Mouse (Mus musculus) lung, postnatal 36 days (tissue): ENCODE results near the gene Sf3b1.
"Not testable (repeated sequence)": the region's sequence is repeated elsewhere in the genome, so short reads cannot be mapped to it uniquely, and the experiment has no call there.

ENCODE experiments used
- DNase-seq: peaks from one replicate; pipeline ENCODE4 v3.0.0; 2022; ENCODE audit warnings: mixed read lengths

The Sf3b1 gene

DNA sequence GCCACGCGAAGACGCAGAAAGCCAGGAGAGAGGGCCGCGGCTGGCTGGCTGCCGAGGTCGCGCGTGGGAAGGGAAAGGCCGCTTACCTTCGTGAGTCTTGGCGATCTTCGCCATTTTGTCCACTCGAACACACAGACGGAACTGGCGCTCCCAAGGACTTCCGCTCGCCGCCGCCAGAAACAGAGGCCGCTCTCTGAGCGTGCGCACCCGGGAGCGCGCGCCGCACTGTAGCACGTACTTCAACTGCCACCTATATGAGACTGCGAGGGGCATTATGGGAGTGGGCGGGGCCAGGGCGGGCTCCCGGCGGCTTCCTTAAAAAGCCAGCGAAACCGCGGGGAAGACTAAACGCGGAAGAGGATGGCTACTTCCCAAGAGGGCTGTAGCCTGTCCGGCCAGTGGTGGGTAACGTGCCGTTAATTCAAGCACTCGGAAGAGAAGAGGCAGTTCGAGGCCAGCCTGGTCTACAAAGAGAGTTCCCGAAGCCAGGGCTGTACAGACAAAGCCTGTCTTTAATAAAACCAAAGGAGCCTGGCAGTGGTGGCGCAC lies at the start of gene Sf3b1:
TSS of gene Sf3b1 (minus strand) at position 229 of the 549 bp plus-strand sequence.
- DNase-seq, result peak; percentile 99

DNA sequence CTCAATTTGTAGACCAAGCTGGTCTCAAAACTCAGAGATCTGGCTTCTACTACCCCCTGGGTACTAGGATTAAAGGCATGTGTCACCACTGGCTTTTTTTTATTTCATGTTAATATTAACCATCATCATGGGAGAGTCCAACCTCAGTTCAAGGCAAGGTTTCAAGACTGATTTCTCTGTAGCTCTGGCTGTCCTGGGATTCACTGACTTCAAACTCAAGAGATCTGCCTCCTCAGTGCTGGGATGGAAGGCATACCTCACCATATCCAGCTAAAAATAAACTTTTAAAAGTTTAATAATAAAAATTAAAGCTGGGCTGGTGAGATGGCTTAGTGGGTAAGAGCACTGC lies 49.1 kb upstream of the Sf3b1 start:
- DNase-seq, result no peak

DNA sequence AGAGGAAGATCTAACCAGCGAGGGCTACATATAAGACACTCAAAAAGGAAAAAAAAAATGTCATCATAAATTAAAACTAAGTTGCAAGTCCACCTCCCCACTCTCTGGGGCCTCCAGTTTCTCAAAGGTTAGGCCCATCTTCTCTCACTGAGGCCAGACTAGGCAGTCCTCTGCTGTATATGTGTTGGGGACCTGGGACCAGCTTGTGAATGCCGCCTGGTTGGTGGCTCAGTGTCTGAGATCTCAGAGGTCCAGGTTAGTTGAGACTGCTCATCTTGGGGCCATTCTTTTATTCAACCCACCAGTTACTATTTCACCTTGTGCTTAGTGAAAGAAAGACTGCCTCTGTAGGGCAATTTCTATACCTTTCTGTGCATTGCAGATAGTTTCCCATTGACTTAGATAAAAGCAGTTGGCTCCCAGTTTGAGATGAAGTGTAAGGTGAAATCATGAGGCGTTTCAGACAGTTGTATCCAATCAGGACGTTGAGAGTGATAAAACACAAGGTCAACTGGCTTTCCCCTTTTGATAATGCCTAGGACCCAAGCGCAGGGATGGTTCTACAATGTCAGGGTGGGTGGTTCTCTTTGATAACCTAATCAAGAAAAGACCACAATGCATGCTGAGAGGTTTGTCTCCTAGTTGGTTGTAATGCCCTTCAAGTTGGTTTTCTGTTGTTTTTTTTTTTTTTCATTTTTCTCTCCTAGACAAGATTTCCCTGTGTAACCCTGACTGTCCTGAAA lies 48.5 kb upstream of the Sf3b1 start:
- DNase-seq, result no peak

DNA sequence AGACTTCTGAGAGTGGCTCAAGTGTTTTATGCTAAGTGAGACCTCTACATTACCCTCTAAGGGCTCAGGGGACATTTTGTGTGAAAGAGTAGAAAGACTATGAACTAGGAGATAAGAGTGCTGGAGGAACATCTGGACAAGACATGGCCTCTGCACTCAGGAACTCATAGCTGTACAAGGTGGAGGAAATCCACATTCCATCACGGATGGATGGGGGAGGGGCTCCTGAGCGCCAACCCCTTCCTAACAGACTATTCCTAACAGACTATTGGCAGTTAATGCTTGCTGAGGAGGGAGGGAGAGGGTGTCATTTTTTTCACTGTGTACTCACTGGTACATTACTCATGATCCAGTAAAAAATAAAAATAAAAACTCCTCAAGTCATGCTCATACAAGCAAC lies 47.5 kb upstream of the Sf3b1 start:
- DNase-seq, result no peak

DNA sequence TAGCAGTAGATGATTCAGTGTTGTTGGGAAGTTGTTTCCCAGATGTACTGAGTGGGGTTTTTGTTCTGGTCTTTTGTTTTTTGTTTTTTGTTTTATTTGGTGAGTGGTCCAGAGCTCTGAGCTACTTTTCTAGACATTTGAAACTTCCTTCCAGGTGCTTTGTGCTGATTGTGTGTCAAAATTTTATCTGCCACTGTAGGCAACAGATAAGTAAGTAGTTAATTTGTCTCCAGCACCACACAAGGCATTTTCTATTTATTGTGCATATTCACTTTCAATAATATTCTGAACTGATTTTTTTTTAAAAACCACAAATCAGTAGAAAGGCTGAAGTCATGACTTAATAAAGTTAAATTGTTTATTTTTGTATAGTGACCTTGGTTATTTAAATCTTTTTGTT lies 45.0 kb upstream of the Sf3b1 start:
- DNase-seq, result not testable (repeated sequence)

DNA sequence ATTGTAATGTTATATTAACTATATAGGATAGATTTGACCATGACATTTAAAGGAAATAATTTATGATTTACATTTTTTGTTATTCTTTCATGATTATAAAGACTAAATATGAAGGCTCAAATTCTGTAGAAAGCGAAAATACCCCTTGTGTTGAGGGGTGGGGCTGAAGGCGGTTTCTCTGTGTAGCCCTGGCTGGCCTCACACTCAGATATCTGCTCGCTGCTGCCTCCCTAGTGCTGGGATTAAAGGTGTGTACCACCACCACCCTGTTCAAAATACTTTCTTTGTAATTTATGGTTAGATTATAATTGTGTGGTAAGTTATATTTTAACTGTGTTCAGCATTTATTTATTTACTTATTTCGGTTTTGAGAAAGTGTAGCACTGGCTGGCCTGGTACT lies 34.5 kb upstream of the Sf3b1 start:
- DNase-seq, result no peak

DNA sequence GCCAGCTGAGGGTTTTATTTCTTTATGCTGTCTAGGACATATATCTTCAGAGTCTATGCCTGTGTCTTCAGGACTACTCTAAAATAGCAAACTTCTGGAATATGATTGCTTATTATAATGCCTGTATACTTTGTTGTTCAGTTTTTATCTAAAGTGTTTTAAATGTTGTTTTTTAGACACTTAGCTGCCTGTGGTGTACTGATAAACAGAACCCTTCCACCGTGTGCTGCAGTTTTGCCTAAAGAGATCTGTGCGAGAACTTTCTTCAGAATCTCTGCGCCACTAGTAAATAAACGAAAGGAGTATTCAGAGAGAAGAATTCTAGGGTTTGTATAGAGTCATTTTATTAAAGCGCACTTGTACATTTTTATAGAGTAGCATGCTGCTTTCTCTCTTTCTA lies 33.8 kb upstream of the Sf3b1 start:
- no peak for DNase-seq

DNA sequence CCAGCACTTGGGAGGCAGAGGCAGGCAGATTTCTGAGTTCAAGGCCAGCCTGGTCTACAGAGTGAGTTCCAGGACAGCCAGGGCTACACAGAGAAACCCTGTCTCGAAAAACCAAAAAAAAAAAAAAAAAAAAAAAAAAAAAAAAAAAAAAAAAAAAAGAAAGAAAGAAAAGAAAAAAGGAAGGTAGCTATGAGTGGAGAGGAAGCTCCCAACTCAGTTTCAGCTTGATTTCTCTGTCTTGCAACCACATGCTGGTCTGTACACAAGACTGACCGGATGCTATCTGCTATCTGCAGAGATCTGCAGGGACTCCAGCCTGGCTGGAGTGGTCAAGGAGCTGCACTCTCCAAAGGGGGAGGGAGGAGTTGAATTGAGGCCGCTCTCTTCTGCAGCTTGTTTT lies 31.1 kb upstream of the Sf3b1 start:
- DNase-seq, result not testable (repeated sequence)

DNA sequence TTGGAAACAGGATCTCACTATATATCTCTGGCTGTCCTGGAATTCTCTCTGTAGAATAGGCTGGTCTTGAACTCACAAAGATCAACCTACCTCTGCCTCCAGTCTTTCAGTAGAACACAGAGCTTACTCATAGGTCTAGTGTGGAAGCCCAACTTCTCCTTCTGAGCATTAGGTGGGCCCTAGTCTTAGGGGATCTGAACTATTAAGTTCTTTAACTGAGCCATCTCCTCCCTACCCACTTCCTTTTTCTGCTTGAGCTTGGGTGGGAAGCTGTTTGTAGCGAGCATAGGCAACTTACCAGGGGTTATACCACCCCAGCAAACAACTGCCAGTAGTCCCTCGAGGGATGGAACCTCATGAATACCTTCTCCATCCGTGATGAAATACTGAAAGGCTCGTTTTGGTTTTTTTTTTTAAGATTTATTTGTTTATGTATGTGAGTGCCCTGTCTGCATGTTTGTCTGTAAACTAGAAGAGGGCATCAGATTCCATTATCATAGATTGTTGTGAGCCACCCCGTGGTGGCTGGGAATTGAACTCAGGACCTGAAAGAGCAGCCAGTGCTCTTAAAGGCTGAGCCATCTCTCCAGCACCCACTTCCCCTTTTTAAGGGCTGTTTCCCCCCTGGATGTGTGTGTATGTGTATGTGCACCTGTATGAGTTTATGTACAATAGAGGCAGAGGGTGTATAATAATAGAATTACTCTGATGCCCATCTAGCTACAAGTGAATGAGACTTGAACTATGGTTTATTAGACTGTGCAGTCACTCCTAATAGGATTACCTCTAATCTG lies 28.2 kb upstream of the Sf3b1 start:
- DNase-seq, result peak; percentile 4

DNA sequence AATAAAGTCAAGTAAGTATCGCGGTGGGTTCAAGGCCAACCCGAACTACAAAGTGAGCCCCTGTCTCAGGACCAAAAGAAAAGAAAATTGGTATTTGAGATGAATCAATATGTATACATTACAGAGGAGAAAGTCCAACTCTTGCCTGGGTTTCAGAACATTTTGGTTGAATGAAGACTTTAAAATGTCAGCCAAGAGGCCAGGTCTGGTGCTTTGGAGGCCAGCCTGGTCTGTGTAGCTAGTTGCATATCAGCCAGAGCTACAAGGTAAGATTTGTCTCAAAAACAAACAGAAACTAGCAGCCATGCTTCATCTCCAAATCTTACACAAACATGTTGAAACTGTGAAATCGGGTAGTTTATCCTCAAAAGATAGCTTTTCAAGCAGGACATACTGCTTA lies 26.3 kb upstream of the Sf3b1 start:
- no peak for DNase-seq

DNA sequence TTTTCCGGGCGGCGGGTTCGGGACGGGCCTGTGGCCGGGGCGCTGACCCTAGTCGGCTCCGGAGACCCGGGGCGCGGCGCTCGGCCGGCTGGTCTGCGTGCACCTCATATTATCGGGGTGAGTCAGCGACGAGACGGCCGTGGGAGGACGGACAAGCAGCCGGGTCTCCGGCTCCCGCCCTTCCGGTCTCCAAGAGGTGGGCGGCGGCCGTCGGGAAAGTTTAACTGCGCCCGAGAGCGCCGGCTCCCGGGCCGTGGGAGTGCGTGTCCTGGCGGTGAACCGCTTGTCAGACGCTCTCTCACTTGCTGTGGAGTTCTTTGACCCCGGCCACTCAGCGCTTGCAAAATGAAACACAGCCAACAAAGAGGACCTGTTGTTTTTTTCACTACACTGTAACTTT lies 25.7 kb upstream of the Sf3b1 start:
- DNase-seq, result peak; percentile 89

DNA sequence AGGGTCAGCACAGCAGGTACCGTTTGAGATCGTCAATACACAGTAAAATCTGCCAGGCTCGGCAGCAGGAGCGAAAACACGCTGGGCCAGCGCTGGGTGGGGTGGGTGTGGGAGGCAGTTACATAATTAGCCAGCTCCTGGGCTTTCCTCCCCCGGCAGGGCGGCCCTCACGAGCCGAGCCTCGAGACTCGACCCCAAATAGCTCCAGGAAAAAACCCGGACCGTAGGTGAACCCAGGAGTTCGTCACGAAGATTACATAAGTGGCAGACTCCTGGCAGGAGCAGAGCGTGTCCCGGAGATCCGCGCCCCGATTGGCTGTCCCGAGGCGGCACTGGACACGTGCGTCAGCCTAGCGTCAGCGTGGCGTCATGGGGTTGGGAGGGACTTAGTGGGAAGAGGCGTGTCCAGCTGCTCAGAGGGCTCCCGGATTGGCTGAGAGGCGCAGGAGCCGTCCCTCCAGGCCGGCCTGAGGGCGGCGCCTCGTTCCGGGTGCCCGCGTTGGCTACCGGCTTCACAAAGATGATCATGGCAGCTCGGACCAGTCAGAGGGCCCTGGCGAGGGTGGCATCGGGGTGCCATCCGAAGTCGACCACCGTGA lies 25.2 kb upstream of the Sf3b1 start, which contains the start of gene Coq10b:
TSS of gene Coq10b (plus strand) at position 416 of the 599 bp plus-strand sequence.
- DNase-seq, result peak; percentile 99

DNA sequence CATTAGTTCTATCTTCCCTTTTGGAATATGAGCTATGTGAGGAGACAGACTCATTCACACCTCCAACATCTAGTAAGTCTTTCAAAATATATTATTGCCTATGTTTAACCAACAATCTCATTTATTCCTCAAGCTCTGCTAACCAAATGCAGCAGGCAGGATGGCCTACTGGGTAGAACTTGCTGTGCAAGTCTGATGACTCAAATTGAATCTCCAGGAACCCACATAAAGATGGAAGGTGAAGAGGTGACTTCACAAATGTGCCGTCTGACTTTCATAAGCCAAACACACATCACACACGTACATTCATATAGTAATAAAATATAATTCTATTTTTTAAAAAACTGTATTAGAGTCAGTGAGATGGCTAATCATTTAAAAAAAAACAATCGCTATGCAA lies 24.4 kb upstream of the Sf3b1 start:
- no peak for DNase-seq

DNA sequence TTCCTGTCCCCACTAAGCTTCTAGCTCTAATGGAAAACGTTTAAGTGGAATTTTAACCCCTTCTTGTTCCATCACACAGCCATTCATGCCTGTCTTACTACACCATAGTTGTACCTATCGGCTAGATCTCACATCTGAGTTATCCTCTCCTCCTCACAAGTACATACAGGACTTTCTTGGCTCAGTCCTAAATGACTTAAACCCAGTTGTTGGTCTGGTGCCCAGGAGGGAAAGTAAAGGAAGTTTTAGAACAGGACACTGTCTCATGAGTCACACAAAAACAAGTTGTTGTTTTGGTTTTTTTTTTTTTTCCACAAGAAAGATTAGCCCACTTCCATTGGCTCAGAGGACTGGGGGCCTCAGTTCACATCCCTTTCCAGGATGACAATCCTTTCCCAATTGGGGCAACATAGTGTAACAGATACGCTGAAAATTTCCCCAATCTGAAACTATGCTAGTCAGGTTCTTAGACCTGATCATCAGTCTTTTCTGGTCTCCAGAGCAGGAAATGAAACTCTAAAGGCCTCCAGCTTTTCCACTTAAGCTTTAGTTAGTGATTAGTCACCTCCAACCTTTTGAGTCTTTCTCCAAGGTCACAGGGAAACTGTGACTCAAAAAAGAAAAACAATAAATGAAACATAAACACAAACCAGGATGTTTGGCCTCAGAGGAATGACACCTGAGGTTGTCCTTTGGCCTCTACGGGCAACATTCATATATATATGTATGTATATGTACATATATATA lies 21.7 kb upstream of the Sf3b1 start:
- DNase-seq, result no peak

DNA sequence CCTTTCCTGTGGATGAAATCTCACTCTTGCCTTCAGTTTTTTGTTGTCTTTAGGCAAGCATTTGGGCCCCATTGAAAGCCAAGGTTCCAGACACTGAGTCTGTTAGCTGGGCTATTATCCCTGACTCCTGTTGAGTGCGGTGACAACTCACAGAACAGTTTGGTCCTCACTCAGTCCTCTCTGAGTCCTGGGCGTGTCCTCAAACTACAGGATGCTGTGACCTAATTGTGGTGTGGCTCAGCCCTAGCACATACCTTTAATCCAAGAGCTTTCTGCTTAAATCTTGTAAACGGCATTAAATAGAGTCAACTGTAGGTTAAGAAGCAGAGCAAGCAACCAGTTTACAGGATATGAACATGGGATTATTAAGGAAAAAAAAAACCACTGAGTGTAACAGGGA lies 15.9 kb upstream of the Sf3b1 start:
- DNase-seq, result no peak

DNA sequence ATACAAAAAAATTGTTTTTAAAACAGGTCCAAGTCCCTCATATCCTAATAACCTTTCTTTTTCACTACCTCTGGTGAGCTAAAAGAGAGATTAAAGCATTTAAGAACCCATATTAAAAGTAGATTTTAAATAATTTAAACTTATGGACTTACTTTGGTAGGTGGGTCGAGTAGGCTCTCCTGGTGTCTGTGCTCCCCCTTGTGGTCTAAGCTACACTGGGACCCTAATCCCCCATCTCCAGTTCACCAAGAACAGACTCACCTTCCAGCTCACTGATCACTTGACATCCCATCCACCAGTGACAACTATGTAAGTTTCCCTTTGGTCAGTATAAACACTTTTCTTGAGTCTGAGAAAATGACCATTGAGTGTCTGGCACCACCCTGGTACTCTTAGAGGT lies 15.0 kb upstream of the Sf3b1 start:
- no peak for DNase-seq

DNA sequence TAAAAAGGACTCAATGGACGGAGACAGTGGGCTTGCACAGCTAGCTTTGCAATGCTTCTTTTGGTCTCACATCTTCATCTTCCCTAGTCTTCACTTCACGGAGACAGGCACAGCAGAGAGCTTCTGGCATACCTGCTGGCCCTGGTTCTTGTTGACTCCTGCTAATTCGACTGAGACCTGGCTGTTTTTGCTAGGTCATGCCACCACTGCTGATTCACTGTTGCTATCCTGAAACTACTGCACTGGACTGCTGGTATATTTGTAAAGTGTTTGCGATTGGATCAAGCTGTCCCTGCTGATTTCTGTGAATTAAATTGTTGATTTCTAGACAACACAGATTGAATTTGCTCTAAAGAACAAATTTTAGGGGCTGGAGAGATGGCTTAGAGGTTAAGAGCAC lies 14.4 kb upstream of the Sf3b1 start:
- DNase-seq, result no peak

DNA sequence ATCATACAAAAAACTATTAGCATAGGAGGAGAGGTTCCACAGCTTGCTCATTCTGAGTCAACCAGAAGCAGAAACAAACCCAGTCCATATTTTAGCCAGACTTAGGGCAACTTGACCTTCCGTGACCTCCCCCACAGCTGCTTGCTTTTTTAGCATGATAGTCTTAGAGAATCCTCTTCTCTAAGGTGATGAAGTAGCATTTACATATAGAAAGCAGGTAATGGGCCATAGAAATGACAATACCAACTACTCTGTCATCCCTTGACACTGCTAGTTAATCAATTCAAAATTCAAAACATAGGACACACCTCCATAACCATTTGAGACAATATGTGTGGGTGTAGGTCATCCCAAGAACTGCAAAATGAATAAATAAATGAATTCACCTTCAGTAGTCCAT lies 12.7 kb upstream of the Sf3b1 start:
- no peak for DNase-seq

DNA sequence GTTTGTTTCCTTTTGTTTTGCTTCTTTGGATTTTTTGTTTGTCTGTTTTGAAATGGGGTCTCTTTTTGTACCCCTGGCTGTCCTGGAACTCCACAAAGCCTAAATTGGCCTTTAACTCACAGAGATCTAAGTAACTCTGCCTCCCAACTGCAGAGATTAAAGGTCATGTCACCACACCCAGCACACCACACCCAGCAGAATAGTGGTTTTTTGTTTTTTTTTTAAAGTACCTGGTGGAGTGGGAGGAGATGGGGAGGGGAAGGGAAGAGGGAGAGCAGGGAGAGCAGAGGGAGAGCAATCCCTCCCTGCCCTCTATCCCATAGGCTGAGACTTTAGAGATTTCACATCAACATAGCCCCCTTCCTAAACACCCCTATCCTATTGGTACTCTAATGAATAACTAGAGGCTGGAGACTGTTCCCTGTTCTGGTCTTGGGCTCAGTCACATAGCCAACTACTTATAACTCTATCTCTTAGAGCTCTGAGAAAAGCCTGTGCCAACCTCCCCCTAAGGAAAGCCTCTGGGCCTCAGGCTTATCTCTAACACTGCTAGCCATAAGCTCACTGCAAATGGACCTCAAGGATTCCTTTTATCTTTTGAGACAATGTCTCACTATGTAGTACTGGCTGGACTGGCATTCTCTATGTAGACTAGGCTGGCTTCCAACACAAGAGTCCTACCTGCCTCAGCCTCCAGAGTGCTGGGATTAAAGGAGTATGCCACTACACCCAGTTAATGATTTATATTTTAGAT lies 3.9 kb upstream of the Sf3b1 start:
- DNase-seq, result no peak

DNA sequence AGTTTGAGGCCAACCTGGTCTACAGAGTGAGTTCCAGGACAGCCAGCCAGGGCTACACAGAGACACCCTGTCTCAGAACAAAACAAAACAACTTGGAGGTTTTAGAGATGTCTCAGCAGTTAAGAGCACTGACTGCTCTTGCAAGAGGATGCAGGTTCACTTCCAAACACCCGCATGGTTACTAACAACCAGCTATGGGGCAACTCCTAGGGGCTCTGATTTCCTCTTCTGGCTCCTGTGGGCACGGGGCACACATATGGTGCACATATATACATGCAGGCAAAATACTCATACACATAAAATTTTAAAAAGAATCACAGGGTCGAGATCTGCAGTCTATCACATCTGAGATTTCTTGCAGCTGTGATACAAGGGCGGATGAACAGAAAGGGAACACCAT lies 2.2 kb upstream of the Sf3b1 start:
- no peak for DNase-seq

DNA sequence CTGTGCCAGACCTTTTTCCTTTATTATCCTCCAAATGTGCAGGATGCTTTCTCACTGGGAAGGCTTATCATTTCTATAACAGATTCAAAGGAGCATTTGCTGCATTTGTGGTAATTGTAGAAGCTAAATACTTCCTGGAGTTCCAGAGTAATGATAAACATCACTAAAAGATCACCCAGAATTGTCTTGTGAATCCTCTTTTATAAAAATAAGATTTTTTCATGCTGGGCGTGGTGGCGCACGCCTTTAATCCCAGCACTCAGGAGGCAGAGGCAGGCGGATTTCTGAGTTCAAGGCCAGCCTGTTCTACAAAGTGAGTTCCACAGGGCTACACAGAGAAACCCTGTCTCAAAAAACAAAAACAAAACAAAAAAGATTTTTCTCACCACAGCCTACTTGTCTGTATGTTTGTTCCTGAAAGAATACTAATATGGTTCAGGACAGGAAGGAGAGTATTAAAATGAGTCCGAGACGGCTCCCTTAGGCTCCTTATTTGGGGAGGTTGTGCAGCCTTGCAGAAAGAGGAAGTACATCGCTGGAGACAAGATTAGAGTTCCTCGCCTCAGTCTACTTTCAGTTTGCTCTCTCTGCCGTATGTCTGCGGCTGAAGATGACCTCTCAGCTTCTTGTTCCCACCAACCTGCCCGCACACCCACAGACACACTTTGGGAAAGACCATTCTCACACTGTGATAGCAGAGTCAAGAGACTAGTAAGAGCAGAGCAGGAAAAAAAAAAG lies 1.4 kb upstream of the Sf3b1 start:
- DNase-seq, result peak; percentile 67

DNA sequence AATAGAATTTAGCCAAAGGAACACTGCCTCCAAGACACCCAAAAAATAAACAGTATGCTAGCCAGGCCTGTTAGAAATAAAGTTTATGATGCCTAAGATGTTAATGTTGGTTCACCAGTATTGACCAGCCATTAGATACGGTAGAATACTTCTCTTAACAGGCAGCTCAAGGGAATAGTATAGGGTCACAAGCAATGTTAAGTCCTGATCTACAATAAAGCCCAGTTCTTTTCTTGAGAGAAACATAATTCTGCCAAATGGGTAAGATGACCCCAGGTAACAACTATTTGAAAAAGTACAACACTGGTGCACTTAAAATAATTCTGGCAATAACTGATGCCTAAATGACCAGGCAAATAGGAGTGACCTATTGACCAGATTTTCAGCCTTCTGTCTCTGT lies 685 bp upstream of the Sf3b1 start:
- no peak for DNase-seq
